Mouse (Mus musculus) thymus, postnatal 36 days (tissue): ENCODE measurements at regions not wholly inside any gene's neighbourhood (a gene's known extent, or its start where the extent isn't known, plus 50 kb on each side); places are given as distances from the start of the nearest gene placed in this dataset.

Experiments used
- DNase-seq, 2 experiments: peaks; one replicate each; pipeline ENCODE4 v3.0.0; 2022; ENCODE audit warnings: mixed read lengths in 2 of 2

GRCm38 (mm10) chr10:56453578-56454069 is 76.5 kb downstream of the Gja1 start:
- DNase-seq: no peak

- no peak for DNase-seq
These were observed 78.8 kb downstream of the Gja1 start for GRCm38 (mm10) chr10:56455867-56456468.

- DNase-seq: no peak
These were observed 91.4 kb downstream of the Gja1 start for GRCm38 (mm10) chr10:56468537-56468936.

DNA sequence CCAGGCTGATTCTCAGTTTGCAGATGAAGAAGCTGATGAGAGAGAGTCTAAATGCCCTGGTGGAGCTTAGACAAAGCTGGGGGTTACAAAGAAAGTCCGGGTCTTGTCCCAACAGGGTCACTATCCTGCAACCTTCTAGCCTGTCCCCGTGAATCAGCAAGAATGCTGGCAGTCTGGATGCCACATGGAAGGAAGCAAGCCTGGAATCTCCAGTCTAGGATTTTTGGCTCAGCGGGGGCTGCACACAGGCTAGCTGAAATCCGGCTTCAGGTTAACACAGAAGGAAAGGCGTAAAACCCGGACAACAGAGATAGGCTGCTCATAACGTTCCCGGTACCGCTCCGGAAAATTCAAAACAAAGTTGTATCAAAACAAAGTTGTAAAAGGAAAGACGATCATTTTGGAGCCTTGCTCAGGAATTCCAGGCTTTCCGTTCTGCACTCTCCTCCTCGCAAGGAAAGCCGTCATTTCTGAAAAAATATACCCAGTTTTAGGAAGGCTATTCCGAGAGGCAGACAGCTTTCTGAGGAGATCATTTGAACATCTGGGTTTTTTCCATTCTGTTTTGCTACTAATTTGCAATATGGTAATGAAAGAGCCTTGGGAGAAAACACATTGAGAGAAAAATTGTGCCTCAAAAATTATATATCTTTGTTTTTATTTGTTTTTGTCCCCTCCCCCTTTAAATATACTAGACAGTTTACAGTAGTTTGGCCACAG is 92.0 kb downstream of the Gja1 start:
- DNase-seq: no peak

GRCm38 (mm10) chr10:56469895-56470294 is 92.8 kb downstream of the Gja1 start:
- DNase-seq: no peak

GRCm38 (mm10) chr10:56474951-56475350 is 97.8 kb downstream of the Gja1 start:
- DNase-seq: no peak

- no peak for DNase-seq
These were observed 105.1 kb downstream of the Gja1 start for GRCm38 (mm10) chr10:56482156-56482716.

- no peak for DNase-seq
These were observed 107.8 kb downstream of the Gja1 start for GRCm38 (mm10) chr10:56484931-56485330.

GRCm38 (mm10) chr10:56485746-56486145 is 108.6 kb downstream of the Gja1 start:
- DNase-seq: no peak

GRCm38 (mm10) chr10:56486584-56486983 is 109.5 kb downstream of the Gja1 start:
- peak in 1 of 2 experiments; percentile 8 for DNase-seq

- DNase-seq: no peak
These were observed 116.3 kb downstream of the Gja1 start for GRCm38 (mm10) chr10:56493461-56493860.

- DNase-seq: no peak
These were observed 118.2 kb downstream of the Gja1 start for GRCm38 (mm10) chr10:56495352-56495751.

DNA sequence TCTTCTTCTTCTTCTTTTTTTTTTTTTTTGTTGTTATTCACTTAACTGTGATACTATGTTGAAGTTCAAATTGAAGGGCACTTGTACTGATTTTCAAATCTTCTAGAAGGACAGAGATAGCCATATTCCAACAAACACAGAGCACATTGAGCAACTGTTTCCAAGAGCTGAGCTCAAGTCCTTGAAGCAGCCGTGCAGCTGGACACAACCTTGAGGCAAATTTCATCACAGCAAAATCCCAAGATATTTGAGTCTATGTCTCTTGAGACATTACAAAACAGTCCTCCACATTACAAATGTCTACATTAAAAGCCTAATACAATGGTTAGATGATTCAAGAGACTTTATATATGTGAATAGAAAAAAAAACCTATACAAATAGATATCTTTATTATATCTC is 141.9 kb downstream of the Gja1 start:
- DNase-seq: no peak

DNA sequence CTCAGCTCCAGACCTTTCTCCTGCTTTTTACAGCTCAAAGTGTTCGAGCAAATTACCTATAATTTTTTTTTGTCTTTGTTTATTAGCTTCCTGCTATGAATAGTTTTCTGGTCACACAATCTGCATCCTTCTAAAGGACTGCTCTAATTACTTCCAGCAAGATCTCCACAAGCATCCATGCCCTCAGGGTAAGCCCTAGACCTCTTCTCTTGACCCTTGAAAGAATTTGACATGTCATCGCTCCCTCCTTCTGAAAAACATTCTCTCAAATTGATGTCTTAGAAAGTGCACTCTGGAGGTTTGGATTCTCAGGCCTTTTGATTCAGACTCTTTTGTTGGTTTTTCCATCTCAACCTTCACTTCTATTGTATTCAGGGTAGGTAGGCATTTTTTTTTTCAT is 148.7 kb downstream of the Gja1 start:
- DNase-seq: no peak

GRCm38 (mm10) chr10:56537091-56537490 is 160.0 kb downstream of the Gja1 start:
- no peak for DNase-seq

DNA sequence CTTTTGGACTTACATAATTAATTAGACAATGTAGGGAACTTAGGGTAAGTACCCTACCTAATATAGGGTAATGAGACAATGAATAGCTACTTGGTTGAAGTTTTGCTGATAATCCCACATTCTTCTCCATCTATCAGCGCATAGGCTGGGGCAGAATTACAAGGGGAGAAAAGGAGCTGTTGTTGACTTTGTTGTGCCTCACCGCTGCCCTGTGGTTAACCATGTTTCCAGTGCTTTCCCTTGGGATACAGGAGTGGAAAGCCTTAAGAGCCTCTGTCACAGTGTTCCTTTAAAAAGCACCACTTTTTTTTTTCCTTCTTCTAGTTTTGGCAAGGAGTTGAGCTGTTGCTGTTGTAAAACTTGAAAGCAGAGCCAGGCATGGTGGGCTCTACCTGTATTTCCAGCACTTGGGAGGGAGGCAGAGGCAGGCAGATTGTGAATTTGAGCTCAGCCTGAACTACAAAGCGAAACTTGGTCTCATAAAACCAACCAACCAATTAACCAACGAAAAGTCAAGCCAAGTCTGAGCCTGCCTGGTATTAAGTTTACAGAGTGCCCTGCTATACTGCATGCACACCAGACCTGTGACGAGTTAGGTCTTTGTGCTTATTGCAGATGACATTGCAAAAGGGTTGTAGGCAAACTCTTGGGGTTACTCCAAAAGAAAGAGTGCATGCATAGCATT is 162.8 kb downstream of the Gja1 start:
- DNase-seq: no peak

- no peak for DNase-seq
These were observed 165.0 kb downstream of the Gja1 start for GRCm38 (mm10) chr10:56542106-56542505.

GRCm38 (mm10) chr10:56545989-56546388 is 168.9 kb downstream of the Gja1 start:
- DNase-seq: no peak

GRCm38 (mm10) chr10:56546824-56547223 is 169.7 kb downstream of the Gja1 start:
- no peak for DNase-seq

DNA sequence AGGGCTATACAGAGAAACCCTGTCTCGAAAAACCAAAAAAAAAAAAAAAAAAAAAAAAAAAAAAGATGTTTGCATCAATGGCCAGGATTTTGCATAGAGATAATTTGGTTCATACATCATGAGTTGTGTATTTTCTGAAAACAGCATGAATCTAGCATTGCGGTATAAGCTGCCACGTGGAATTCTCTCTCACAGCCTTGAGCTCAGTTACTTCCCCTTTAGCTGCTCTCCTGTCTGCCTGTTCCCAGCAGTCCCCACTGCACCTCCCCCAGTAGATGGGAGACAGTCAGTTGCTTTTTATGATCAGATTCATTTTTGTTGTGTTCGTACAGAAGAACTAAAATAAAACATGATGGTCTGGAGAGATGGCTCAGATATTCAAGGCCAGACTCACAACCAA is 170.7 kb downstream of the Gja1 start:
- DNase-seq: no peak

DNA sequence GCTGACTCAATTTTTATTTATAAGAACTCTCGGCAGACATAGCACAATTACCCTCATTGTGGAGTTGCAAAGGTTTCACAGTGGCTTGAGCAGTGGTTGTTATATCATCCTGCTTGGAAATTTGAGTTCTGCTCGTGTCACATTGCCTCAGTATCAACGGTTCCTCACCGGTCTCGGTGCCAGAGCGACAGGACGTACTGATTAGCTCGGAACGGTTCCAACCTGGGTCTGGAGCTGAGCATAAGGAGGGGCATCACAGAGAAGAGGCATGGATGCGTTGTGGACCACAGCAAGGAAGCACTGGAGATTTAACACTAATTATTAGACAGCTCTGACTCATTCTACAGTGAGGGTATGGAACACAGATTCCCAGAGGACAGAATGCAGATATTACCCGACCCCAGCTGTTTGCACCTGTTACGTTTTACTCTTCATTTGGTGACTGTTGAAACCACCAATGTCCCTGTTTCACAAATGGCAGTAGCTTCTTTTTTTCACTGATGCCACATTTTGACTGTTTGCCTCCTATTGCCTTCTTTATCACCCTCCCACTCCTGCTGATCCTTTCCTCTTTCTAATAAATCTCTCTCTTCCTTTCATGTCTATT is 189.8 kb downstream of the Gja1 start:
- no peak for DNase-seq

- DNase-seq: no peak
These were observed 204.9 kb downstream of the Gja1 start for GRCm38 (mm10) chr10:56582065-56582464.

GRCm38 (mm10) chr10:56587205-56587604 is 210.1 kb downstream of the Gja1 start:
- no peak for DNase-seq
